Mouse (Mus musculus) G1E (cell line): ENCODE measurements around the gene Ncoa3.

Experiments used
- CTCF ChIP-seq: IDR thresholded peaks from 2 replicates; pipeline ENCODE4 v1.5.1; 2012; ENCODE audit warnings: low read depth, low read length, inconsistent platforms, mixed read lengths
- POLR2AphosphoS5 ChIP-seq: IDR thresholded peaks from 2 replicates; pipeline ENCODE4 v1.6.1; 2012; ENCODE audit warnings: low read depth, low read length, inconsistent platforms; ENCODE audit not compliant: insufficient replicate concordance

- TF ChIP-seq CTCF: no peak
- TF ChIP-seq POLR2AphosphoS5: no peak
Observed at GRCm38 (mm10) chr2:165962824-165963223, 29.6 kb upstream of the Ncoa3 start.
